Mouse (Mus musculus) heart, postnatal 4 days (tissue): ENCODE measurements around the gene Dmd. TPM values are rescaled to one million over a fixed set of nuclear protein-coding genes. Genes with fewer than 3 reads are reported as not detected.
A peak's percentile ranks its signal among the peaks of the same experiment; 100 is the strongest.

ENCODE experiments used
- DNase-seq: peaks from one replicate; pipeline ENCODE4 v3.0.0; 2021
- total RNA-seq, 2 experiments: library from RNA; stranded (reverse); gene quantifications; 2 replicates each; pipeline ENCODE4 v1.2.3; 2021

The Dmd gene
- total RNA-seq, 2 experiments from 2014 or later, result 87.0 to 93.5 TPM

DNA sequence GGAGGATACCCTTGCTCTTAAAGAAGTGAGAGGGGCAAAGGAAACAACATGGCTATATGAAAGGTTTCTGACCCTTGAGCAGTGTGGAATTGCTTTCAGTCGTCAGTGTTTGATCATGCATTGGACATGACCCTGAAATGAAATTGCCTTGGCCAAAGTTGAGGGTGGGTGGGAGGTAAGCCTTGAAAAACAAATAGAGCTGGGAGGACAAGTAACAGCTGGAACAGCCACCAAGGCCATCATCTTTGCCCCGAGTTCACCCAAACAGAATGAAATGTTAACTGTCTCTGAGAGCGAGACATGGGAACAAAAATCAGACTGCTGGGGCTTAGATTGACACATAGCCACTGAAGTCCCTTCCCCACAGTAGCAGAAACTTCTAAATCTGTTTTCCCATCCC, 2100.9 kb downstream of the Dmd start:
- no peak for DNase-seq

DNA sequence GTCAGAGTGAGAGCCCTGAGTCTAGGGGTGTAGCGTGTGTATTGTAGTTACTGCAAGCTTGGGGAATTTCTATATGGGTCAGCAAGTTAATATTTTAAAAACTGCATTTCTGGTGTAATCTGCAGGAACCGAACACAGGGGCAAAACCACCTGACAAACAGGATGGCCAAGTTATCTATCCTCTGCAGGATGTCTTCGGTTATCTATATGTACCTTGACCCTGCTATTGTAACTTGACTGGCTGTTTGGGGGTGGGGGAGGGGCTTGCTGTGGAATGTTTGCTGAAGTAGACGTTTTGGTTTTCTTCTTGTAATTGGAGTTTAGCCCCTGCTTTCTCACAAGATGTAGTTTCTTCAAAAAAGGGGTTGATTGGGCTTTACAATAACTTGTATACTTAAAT, 2124.9 kb downstream of the Dmd start:
- DNase-seq, result no peak

DNA sequence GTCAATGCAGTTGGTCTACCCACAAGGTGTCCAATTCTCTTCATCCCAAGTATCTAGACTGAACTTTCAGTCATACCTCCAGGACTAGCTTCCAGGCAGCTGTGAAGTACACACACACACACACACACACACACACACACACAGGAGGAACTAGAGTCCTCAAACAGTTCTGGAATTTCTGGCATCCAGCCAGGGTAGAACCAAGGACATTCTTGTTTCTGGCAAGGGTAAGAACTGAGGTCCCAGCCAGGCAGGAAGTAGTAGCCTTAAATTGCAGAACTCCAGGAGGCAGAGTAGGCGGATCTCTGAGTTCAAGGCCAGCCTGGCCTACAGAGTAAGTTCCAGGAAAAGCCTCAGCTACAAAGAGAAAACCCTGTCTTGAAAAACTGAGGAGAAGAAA, 2128.2 kb downstream of the Dmd start:
- peak; percentile 25 for DNase-seq

DNA sequence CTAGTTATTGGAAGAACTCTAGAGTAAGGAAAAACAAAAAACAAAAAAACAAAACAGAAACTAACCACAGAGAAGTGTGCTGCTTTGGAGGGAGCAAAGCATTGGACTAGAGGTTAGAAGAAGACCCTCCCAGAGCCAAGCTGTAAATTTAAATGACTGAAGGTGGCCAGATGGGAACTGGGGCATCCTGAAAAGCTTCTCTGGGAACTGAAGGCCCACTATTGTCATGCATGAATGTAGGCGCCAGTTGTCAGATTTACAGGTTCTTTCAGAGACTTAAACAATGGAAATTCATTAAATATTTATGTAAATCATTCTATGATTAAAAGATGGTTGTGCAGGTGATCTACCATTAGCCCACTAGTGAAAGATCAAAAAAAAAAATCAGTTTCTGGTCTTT, 2128.9 kb downstream of the Dmd start:
- no peak for DNase-seq

DNA sequence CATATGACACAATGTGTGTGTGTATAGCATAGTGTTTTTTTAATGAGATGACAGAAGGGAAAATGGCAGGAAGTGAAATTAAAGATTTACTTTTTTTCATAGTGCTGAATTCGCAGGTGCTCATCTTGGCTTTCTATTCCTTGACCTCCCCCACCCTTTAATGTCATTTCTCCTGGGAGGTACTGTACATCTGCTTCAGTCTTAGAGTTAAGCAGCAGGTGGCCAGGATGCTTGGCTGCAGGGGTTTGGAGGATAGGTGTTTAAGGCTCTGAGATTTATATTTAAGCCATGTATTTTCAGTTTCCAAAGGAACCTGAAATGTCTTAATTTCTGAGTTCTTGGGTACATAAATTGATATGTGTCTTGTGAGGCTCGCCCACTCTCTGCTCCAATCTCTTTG, 2130.5 kb downstream of the Dmd start:
- no peak for DNase-seq

DNA sequence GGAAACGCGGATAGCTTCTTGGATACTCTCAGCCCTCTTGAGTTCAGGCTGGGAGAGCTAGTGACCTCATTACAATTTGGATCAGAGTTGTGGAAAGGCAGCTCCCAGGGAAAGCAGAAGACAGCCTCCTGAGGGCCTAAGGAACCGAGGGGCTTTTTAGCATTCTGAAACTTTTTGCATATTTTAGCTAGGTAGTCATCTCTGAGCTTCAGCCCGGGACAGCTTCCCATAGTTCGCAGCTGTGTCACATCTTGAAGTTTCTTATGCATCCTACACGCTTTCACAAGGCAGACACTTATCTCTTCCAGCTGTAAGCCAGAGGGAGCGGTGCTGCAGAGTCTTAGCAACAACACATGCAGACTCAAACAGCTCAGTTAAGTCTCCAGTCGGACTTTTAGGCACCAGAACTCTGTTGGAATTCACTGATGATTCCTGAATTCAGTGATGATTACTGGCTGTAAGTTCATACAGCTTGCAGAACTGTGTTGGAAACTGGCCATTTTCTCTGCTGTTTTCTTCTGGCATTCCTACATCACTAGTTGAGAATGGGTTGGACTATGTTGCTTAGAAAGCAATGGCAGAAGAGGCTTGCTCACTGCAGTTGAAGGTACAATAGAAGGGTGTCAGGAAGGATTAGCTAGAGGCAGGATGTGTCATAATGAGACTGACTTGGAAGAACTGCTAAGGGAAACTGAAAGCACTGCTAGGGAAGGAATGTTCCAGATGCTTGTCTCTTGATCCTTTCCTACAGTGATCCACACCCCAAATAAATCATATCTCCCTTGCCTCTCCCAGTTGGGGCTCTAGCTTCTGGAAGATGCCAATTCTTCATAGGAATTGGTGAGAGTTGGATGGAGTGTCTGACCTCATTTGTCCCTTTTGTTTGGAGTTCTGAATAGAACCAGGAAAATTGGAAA, 2135.8 kb downstream of the Dmd start:
- peak; percentile 26 for DNase-seq

DNA sequence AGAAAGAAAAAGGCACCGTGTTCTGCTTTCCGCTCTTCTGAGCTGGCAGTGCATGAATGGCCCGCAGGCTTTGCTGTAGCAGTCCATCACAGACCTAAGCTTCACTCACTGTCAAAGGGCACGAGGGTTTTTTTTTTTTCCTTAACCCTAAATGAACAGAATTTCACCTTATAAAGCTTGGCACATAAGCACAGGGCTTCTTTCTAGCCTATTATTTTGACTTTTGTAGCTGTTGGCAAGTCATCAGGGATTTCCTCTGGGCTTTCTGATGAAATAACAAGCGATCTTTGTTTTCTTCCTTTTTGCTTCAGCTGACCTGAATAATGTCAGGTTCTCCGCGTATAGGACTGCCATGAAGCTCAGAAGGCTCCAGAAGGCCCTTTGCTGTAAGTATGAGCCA, 2140.8 kb downstream of the Dmd start:
- DNase-seq, result no peak

DNA sequence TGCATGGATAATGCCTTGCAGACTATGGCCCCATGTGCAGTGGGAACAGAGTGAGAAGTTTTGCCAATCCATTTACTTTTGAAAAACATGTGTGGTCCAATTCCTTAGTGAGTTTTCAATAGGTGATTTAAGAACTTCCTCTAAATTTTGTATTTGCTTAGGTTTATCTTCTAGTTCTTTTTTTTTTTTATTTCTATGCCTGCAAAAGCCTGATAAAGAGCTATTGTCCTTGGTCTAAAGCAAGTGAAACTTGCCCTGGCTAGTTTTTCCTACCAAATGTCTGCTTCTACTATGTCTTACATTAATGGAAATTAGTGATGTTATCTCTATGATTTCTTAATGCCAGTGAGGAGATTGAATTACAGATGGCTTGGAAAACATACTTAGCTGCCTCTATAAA, 2144.7 kb downstream of the Dmd start:
- DNase-seq, result no peak

GRCm38 (mm10) chrX:85098691-85099090, 2150.0 kb downstream of the Dmd start:
- no peak for DNase-seq

DNA sequence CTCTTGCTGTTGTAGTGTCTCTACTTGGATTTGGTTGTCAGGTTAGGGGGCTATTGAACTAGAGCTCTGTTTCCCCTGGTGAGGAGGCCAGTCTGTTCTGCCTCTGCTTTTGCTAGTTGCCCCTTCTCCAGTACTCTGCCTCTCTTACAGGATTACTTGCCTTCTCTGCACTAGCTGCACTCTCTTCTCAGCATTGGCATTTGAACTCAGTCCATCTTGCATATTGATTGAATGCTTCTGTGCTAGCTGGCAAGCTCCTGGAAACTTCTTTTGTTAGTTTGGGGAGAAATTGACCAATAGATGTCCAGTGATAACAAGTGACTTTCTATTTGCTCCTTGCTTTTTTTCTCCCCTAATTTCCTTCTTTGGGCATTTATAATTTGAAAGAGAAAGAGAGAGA, 2163.7 kb downstream of the Dmd start:
- no peak for DNase-seq

DNA sequence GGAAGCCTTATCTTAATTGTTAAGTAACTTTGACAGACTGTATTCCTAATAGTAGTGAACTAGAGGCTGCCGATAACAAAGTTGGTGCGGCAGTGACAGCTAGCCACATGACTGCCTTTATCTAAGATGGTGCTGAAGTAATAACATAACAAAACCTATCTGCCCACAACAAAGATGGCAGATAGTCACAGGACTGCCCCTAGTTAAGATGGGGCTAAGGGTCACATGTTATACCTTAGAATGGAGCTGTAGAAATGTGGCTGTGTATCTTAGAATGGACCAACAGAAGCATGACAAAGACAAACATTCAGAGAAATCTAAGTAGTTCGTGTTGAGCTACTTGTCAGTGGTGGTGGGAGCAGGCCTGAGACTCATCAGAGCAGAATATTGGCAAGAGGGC, 2184.0 kb downstream of the Dmd start:
- DNase-seq, result no peak

DNA sequence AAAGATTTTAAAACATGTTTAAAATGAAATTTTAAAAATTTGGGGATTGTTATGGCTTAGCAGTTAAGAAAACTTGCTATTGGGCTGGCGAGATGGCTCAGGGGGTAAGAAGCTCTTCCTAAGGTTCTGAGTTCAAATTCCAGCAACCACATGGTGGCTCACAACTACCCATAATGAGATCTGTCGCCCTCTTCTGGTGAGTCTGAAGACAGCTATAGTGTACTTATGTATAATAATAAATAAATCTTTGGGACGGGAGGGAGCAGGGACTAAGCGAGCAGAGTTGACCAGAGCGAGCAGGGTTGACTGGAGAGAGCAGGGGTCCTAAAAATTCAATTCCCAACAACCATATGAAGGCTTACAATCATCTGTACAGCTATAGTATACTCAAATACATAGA, 2188.6 kb downstream of the Dmd start:
- no peak for DNase-seq

DNA sequence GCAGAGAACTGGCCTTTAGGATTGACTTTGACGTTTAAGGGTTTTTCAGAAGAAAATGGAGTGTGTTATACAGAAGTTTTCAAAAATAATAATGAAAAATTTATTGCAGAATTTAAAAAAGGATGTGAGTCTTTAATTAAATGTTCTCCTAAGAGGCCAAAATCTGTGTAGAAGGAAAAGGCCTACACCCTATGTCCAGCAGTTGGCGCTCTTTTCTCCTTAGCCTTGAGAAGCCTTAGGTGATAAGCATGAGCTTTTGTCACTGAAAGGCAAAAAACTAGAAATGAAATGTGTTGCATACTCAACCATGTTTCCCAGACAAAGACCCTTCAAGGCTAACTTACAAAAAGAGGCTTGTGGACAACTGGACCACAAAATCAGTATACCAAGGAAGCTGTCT, 2222.6 kb downstream of the Dmd start:
- no peak for DNase-seq

DNA sequence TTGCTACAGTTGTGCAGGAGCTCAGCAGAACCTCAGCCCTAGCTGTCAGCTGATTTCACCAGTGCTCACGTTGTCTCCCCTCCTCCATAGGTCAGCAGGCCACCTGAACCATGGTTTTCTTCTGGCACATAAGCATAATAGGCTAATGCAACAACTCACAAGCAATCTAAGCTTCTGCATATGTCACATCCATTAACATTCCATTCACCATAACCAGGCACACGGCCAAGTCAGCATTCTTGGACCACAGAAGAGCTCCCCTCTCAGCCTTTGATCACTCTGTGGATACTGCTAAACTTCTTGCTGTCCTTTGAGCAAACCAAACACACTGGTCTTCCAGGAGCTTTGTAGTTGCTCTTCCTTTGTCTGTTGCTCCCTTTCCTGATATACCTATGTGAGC, 2238.9 kb downstream of the Dmd start:
- peak; percentile 31 for DNase-seq

DNA sequence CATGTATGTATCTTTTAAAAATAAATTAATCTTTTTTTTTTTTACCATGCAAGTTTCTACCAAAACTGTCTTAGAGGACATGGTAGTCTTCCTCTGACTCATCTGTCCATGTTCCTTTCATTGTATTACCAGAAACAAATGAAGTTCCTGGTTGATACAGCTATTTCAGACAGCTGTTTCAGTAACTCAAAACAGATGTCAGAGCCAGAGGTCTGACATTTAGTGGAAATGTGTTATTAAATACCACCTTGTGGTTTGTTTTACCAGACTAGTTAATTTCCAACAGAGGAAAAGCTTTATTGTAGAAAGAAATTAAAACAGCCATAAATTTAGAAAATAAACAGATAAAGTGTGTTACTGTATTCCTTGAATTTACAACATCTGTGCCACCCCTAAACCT, 2245.2 kb downstream of the Dmd start:
- DNase-seq, result no peak

DNA sequence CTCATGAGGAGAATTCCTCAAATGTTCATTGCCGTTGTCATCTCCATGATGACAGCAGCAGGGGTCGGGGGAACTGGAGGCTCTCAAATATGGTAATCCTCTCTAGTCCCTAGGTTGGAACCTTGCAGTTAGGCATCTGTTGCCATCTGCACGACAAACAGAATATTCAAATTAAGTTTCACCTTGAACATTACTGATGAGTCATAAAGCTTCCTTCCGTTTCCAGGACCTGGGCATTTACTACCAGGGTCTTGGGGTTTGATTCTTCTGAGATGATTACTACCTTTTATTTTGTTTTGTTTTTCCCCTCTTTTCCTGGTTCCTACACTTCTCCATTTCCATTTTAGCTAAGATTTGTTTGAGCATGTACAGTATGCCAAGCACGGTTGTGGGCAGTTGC, 2249.0 kb downstream of the Dmd start:
- DNase-seq, result no peak

DNA sequence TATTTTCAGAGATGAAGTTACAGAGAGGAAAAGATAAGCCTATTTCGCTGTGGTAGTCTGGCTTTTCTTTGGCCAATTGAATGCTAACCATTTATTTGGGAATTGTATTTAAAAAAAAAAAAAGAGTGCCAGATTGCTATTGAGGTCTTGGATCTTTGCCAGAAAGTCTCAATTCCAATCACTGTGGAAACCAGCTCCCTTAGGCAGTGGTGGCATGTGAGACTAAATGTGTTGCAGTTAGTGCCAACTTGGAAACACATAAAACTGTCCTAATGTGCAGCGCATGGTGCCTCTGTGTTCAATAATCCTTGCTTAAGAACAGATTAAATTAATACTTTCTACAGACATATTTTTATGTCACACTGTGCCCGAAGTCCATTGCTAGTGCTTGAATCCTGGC, 2250.7 kb downstream of the Dmd start:
- DNase-seq, result no peak

DNA sequence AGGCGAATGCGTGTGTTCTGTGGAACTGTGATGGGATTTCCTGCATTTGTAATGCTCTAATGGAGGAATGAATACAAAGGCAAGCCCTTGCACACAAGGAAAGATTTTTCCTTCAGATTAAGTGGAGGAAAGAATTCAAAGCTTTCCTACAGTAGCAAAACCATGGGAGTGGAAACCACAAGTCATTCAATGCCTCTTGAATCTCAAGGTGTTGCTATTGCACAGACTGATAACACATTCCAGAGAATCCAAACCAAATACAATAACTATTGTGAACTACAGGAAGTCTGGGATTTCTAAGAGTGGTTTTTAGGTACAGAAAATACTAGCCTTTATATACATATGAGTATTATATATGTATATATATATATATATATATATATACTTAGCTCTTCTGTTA, 2258.3 kb downstream of the Dmd start:
- DNase-seq, result no peak

GRCm38 (mm10) chrX:85226883-85227282, 2278.2 kb downstream of the Dmd start:
- DNase-seq, result no peak

DNA sequence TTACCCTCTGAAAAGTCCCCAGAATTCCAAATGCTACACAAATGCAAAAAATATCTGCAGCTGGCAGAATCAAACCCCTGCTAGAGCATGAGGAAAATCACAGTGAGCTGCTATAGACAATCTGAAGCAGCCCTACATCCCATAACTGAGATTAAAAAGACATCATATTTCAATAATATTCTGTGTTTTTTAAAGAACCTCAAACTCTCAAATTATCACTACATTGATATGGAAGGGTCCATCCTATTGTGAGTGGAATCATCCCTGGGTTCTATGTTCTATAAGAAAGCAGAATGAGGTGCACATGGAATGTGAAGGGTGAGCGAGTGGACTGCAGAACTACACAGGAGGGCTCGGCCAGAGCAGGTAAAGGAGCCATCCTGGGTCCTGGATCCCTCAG, 2300.7 kb downstream of the Dmd start, which contains the start of gene Fthl17a:
Gene Fthl17a (plus strand): TSS at position 301 of the 400 bp plus-strand sequence.
- DNase-seq, result no peak
